Mouse (Mus musculus): ENCODE results near the gene Tnfaip8l1. TPM values are rescaled to one million over a fixed set of nuclear protein-coding genes. Genes with fewer than 3 reads are reported as not detected.
A peak's percentile ranks its signal among the peaks of the same experiment; 100 is the strongest.

Gene Tnfaip8l1
- total RNA-seq, 2 experiments from 2014 or later: 3.2 to 4.4 TPM

DNA sequence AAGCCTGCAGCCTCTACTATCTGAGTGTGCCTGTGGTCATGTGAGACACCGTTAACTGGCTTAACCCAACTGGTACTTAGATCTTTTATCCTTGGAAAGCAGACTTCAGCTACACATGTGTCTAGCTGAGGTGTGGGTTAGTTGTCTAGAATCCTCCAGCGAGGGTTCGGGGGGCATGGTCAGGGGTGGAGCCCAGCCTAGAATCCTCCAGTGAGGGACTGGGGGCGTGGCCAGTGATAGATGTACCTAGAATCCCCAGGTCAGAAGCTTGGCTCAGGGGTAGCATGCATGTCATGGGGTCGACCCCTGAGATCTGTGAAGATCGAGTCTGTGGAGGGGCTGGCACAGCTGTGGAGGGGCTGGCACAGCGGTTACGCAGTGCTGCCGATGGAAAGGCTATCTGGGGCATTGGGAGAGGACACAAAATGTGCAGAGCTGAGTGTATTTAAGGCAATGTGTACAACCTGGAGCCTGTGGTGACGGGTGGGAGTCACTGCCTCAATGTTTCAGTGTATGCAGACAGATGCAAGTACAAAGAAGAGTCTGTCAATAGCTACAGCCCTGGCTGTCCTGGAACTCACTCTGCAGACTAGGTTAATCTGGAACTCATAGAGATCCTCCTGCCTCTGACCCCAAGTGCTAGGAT, 11.2 kb downstream of the Tnfaip8l1 start:
- no peak for ATAC-seq (ENCODE audit: poor library complexity, severe bottlenecking)

- no peak for ATAC-seq (ENCODE audit: poor library complexity, severe bottlenecking)
Measured at GRCm38 (mm10) chr17:56175416-56175815, 13.1 kb downstream of the Tnfaip8l1 start.

GRCm38 (mm10) chr17:56182975-56183657, 20.8 kb downstream of the Tnfaip8l1 start:
- peak; percentile 28 for ATAC-seq (ENCODE audit: poor library complexity, severe bottlenecking)

DNA sequence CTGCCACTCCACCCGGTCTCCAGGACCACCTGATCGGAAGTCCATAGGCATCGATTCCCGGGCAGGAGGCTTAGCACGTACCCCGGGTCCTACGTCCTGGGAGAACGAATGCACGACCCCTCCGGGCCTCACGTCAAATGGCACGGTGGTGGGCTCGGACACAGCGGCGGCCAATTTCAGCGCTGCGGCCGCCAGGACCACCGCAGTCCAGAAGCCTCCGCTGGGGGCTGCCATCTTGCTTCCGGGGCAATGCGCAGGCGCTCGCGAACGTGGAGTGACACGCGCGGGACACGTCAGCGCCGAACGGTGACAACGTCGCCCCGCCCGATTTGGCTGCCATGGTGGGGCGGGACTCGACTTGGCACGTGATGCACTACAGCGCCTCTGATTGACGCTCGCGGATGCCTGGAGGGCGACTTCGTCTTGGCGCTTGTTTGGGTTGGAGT, 21.4 kb downstream of the Tnfaip8l1 start, which contains the start of gene Mydgf:
Gene Mydgf, minus strand, starts transcription at position 263 of the 446 bp plus-strand sequence.
- peak; percentile 98 for ATAC-seq (ENCODE audit: poor library complexity, severe bottlenecking)

DNA sequence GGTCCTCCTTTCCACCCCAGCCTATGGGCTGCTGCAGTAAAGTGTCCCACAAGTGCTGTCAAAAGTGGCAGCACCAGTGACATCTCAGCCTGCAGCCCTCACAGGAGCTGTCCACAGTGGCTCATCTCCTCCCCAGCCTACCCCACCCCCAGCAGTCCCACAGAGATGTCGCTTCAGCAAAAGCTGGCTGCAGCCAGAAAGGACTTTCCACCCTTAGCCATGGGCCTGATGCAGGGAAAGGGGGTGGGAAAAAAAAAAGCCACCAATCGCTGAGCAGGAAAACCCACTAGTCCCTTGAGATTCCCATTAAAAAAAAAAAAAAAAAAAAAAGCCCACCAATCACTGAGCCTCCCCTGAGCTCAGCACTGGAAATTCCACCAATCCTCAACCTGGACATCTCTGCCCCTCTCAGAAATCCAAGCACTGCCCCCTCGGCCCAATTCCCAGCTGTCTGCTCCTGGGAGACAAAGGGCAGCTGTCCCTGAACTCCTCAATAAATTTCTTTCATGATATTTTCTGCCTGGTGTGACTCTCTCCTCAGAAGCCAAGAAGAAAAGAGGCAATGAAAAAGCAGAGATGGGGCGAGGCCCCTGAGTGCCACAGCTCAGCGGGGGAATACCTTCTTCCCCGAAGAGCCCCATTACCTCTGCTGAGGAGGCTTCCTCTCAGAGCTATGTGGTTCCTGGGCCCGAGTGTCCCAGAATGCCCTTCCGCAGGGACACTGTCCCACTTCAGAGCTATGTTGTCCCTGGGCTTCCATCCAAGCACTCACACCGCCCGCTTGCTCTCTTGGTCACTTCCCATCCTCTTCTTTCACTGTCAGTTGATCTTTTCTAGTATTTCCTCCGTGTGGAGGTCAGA, 23.2 kb downstream of the Tnfaip8l1 start:
- no peak for ATAC-seq (ENCODE audit: poor library complexity, severe bottlenecking)

DNA sequence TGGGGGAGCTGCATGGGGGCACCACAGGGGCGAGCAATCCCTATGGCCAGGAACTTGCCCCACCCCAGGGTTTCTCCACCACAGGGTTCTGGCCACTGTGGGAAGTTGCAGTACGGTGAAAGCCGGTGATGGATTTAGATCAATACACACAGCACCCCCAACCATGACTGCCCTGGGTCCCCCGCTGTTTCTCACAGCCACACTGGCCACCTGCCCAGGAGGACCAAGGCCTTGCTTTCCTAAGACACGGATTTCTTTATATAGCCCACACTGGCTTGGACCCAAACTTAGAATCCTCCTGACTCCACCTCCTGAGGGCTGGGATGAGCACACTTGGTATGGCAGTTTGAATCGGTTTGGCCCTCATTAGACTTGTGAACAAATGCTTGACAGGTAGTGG, 29.0 kb downstream of the Tnfaip8l1 start:
- ATAC-seq (ENCODE audit: poor library complexity, severe bottlenecking): no peak

DNA sequence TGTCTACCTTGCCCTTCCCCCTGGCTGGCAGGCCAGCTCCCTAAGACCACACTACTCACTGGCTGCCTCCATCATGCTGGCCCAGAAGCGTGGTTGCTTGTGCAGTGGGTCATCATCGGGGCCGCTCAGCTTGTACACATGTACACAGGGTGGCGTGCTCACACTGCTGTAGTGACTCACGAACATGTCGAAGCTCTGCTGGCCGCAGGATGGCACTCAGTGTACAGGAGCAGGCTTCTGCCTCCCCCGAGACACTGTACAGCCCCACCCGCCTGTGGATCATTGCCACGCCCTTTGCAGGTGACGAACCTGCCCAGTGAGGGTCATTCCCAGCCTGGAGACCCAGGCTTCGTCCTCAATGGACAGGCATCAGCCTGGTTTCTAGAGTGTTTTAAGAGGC, 32.1 kb downstream of the Tnfaip8l1 start:
- ATAC-seq (ENCODE audit: poor library complexity, severe bottlenecking): no peak

GRCm38 (mm10) chr17:56194765-56195164, 32.5 kb downstream of the Tnfaip8l1 start:
- ATAC-seq (ENCODE audit: poor library complexity, severe bottlenecking): no peak

- peak; percentile 60; the same call in 1 of the 2 replicates for ATAC-seq (ENCODE audit: poor library complexity, severe bottlenecking)
Measured at GRCm38 (mm10) chr17:56196860-56197259, 34.6 kb downstream of the Tnfaip8l1 start.

- ATAC-seq (ENCODE audit: poor library complexity, severe bottlenecking): no peak
Measured at GRCm38 (mm10) chr17:56200586-56200985, 38.3 kb downstream of the Tnfaip8l1 start.

DNA sequence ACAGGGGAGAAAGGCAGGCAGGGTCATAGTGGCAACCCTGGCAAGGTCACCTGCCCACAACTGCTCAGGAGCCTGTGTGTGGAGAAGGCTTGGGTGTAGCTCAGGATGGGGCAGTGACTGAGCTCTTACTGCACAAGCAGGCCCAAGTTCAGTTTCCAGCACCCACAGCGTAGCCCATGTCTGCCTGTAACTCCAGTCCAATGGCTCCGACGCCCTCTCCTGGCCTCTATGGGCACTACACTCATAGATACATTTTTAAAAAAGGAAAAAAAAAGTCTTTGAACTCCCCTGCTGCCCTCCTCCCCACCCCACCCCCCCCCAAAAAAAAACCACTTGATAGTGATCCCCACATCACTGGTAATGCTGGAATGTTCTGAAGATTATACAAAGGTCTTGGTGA, 39.4 kb downstream of the Tnfaip8l1 start:
- no peak for ATAC-seq (ENCODE audit: poor library complexity, severe bottlenecking)

- no peak for ATAC-seq (ENCODE audit: poor library complexity, severe bottlenecking)
Measured at GRCm38 (mm10) chr17:56202476-56202875, 40.2 kb downstream of the Tnfaip8l1 start.

DNA sequence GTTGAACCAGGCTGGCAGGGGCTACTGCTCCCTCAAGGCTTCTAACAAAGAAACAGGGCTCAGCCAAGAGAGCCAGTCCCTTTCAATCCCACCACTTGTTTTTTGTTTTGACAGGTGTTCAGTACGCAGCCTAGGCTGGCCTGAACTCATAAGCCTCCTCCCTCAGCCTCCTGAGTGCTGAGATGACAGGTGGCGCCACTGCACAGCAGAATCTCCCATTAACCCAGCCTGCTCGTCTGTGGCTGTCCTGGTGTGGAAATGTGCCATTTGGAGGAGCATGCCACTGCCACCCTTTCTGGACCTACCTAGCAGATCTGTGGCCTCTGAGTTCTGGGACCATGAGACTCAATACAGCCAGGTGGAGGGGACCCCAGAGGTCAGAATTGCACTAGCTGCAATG, 41.5 kb downstream of the Tnfaip8l1 start:
- ATAC-seq (ENCODE audit: poor library complexity, severe bottlenecking): no peak

GRCm38 (mm10) chr17:56206276-56206884, 44.1 kb downstream of the Tnfaip8l1 start:
- ATAC-seq (ENCODE audit: poor library complexity, severe bottlenecking): no peak

DNA sequence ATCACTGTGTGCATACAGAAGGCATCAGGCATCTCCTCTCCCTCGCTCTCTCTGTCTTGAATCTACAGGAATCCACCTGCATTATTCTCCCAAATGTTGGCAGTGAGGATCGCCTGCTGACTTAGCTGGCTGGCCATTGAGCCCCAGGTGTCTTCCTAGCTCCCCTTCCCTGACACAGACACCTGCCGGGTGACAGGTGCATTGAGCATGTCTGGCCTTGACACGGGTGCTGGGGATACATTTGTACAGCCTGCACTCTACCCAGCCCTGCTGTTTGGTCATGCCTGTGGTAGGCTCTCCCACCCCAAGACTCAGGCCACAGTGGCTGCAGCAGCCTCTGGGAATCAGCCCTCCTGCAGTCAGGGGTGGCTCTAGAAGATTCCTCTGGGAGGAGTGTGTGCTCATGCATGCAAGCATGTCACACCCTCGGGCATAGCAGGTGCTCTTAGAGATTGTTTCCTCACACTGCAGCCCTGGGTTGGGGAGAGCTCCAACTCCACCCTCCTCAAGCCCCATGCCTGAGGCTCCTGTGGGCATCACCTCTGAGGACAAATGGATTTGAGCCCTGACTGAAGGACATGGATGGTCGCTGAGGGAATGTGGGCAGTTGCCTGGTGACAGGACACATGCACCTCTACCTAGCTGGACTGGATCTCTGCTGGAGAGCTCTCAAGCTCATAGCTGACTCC, 44.9 kb downstream of the Tnfaip8l1 start:
- ATAC-seq (ENCODE audit: poor library complexity, severe bottlenecking): no peak

- ATAC-seq (ENCODE audit: poor library complexity, severe bottlenecking): no peak
Measured at GRCm38 (mm10) chr17:56207963-56208530, 45.8 kb downstream of the Tnfaip8l1 start.

DNA sequence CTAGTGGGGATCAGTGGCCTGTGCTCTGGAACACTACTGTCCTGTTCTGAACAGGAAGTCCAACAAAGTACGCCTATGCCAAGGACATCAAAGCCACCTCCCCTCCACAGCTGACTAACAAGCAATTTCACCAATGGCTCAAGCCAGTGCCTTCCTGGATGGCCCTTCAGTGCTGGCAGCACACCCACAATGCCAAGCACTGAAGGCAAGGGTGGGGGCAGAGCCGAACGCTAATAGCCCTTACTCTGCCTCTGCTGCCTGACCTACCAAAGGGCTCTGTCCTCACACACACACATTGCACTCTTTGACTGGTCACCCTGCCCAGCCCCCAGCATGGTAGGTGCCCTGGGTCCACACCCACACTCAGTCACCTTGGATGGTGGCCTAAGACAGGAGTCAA, 46.5 kb downstream of the Tnfaip8l1 start:
- no peak for ATAC-seq (ENCODE audit: poor library complexity, severe bottlenecking)

DNA sequence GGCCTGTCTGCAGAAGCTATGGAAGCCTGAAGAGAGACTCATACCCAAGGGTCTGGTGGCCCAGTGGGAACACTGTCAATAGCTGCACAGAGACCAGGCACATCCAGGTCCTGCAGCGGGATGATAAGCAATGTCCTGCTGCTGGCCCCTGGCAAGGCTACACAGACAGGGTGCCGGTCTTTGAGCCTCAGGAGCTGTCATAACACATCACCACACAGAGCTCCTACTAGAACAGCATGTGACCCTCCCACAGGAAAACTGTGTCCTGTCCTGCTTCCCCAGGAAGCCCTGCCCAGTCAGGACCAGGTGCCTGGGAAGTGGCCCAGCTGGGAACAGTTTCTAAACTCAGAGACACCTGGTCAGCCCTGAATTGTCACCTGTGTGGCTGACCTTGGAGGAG, 48.8 kb downstream of the Tnfaip8l1 start:
- ATAC-seq (ENCODE audit: poor library complexity, severe bottlenecking): no peak

- no peak for ATAC-seq (ENCODE audit: poor library complexity, severe bottlenecking)
Measured at GRCm38 (mm10) chr17:56212676-56213075, 50.4 kb downstream of the Tnfaip8l1 start.

DNA sequence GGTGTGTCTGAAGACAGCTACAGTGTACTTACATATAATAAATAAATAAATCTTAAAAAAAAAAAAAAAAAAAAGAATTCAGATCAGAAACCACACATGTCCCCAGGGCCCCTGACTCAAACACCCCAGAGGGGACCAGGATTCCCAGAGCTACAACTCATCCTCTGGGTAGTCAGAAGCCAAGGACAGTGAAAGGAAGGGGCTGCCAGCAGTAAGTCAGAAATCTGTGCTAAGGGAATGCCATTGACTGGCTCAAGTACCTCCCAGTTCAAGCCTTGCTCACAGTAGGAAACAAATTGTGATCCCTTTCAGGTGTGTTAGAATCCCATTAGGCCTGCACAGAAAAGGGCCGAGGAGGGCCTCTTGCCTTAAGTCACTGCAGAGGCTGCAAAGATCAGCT, 52.0 kb downstream of the Tnfaip8l1 start:
- ATAC-seq (ENCODE audit: poor library complexity, severe bottlenecking): no peak

Data from megakaryocyte, adult 5-6 weeks (primary cell).